Mouse (Mus musculus): Measurements from ENCODE around the gene Arsa. TPM values are rescaled to one million over a fixed set of nuclear protein-coding genes. Genes with fewer than 3 reads are reported as not detected.

Arsa gene
- polyA plus RNA-seq, 1 experiment from 2014 or later, result 32.0 TPM

- H3K36me3 ChIP-seq (ENCODE audit: control insufficient read depth, insufficient read depth), result peaks cover 6% of the 10 kb centered on the region; the same call in 1 of the 2 replicates
- ATAC-seq, result no peak
- H3K9me3 ChIP-seq (ENCODE audit: control insufficient read depth), result no peaks in the 10 kb centered on the region
- no peak for TF ChIP-seq CTCF (IDR thresholded peaks at IDR 0.05; ENCODE audit: low read depth)
- H3K27me3 ChIP-seq (replicated peaks; ENCODE audit: control insufficient read depth, insufficient read depth, low read length), result no peaks in the 10 kb centered on the region
- no peak overlapping the region; the same call in 1 of the 2 replicates for H3K4me3 ChIP-seq (ENCODE audit: low read depth, low read length)
- no peak overlapping the region for H3K27ac ChIP-seq (ENCODE audit: low read depth, low read length)
- 93% methylated on average over 19 of the region's 19 CpGs for WGBS
- no peak overlapping the region for H3K9ac ChIP-seq (ENCODE audit: low read depth, low read length)
- H3K4me2 ChIP-seq (replicated peaks; ENCODE audit: low read depth), result peak overlapping the region; percentile 92
- 0 out of 2 replicates have a peak, but pooled peaks cover 3% of the 10 kb centered on the region for H3K4me1 ChIP-seq (replicated peaks; ENCODE audit: control insufficient read depth, insufficient read depth, low read length)
These were observed 2.5 kb downstream of the Arsa start for GRCm38 (mm10) chr15:89474596-89475292.

- Histone ChIP-seq H3K9ac (ENCODE audit: low read depth, low read length) (no peak overlapping the region), H3K27ac (ENCODE audit: low read depth, low read length) (no peak overlapping the region), H3K27me3 (replicated peaks; ENCODE audit: control insufficient read depth, insufficient read depth, low read length) (no peaks in the 10 kb centered on the region), H3K36me3 (ENCODE audit: control insufficient read depth, insufficient read depth) (peaks cover 6% of the 10 kb centered on the region; the same call in 1 of the 2 replicates), H3K4me1 (replicated peaks; ENCODE audit: control insufficient read depth, insufficient read depth, low read length) (0 out of 2 replicates have a peak, but pooled peaks cover 3% of the 10 kb centered on the region), H3K9me3 (ENCODE audit: control insufficient read depth) (no peaks in the 10 kb centered on the region), H3K4me3 (ENCODE audit: low read depth, low read length) (no peak overlapping the region), H3K4me2 (replicated peaks; ENCODE audit: low read depth) (no peak overlapping the region)
- no peak for ATAC-seq
- no peak for TF ChIP-seq CTCF (IDR thresholded peaks at IDR 0.05; ENCODE audit: low read depth)
- 99% methylated on average over 8 of the region's 8 CpGs for WGBS
These were observed 3.3 kb downstream of the Arsa start for GRCm38 (mm10) chr15:89473921-89474320.

GRCm38 (mm10) chr15:89473370-89473769, 3.9 kb downstream of the Arsa start:
- no peak overlapping the region for H3K4me2 ChIP-seq (replicated peaks; ENCODE audit: low read depth)
- H3K9ac ChIP-seq (ENCODE audit: low read depth, low read length), result no peak overlapping the region
- 87% methylated on average over 9 of the region's 9 CpGs for WGBS
- H3K36me3 ChIP-seq (ENCODE audit: control insufficient read depth, insufficient read depth), result peaks cover 6% of the 10 kb centered on the region; the same call in 1 of the 2 replicates
- no peaks in the 10 kb centered on the region for H3K27me3 ChIP-seq (replicated peaks; ENCODE audit: control insufficient read depth, insufficient read depth, low read length)
- no peaks in the 10 kb centered on the region for H3K9me3 ChIP-seq (ENCODE audit: control insufficient read depth)
- H3K4me3 ChIP-seq (ENCODE audit: low read depth, low read length), result no peak overlapping the region
- 0 out of 2 replicates have a peak, but pooled peaks cover 3% of the 10 kb centered on the region for H3K4me1 ChIP-seq (replicated peaks; ENCODE audit: control insufficient read depth, insufficient read depth, low read length)
- TF ChIP-seq CTCF (IDR thresholded peaks at IDR 0.05; ENCODE audit: low read depth), result no peak
- no peak overlapping the region for H3K27ac ChIP-seq (ENCODE audit: low read depth, low read length)
- ATAC-seq, result no peak

GRCm38 (mm10) chr15:89471476-89471875, 5.7 kb downstream of the Arsa start:
- Histone ChIP-seq H3K27ac (ENCODE audit: low read depth, low read length) (no peak overlapping the region), H3K4me1 (replicated peaks; ENCODE audit: control insufficient read depth, insufficient read depth, low read length) (0 out of 2 replicates have a peak, but pooled peaks cover 3% of the 10 kb centered on the region), H3K36me3 (ENCODE audit: control insufficient read depth, insufficient read depth) (peaks cover 6% of the 10 kb centered on the region; the same call in 1 of the 2 replicates), H3K4me3 (ENCODE audit: low read depth, low read length) (no peak overlapping the region), H3K9ac (ENCODE audit: low read depth, low read length) (no peak overlapping the region), H3K27me3 (replicated peaks; ENCODE audit: control insufficient read depth, insufficient read depth, low read length) (no peaks in the 10 kb centered on the region), H3K4me2 (replicated peaks; ENCODE audit: low read depth) (no peak overlapping the region), H3K9me3 (ENCODE audit: control insufficient read depth) (no peaks in the 10 kb centered on the region)
- WGBS, result 81% methylated on average over 4 of the region's 4 CpGs
- no peak for TF ChIP-seq CTCF (IDR thresholded peaks at IDR 0.05; ENCODE audit: low read depth)
- ATAC-seq, result no peak

GRCm38 (mm10) chr15:89468577-89468976, 8.6 kb downstream of the Arsa start:
- Histone ChIP-seq H3K4me1 (replicated peaks; ENCODE audit: control insufficient read depth, insufficient read depth, low read length) (no peaks in the 10 kb centered on the region), H3K4me3 (ENCODE audit: low read depth, low read length) (no peak overlapping the region), H3K9ac (ENCODE audit: low read depth, low read length) (no peak overlapping the region), H3K27ac (ENCODE audit: low read depth, low read length) (no peak overlapping the region), H3K9me3 (ENCODE audit: control insufficient read depth) (no peaks in the 10 kb centered on the region), H3K27me3 (replicated peaks; ENCODE audit: control insufficient read depth, insufficient read depth, low read length) (no peaks in the 10 kb centered on the region), H3K36me3 (ENCODE audit: control insufficient read depth, insufficient read depth) (no peaks in the 10 kb centered on the region), H3K4me2 (replicated peaks; ENCODE audit: low read depth) (no peak overlapping the region)
- ATAC-seq, result no peak
- TF ChIP-seq CTCF (IDR thresholded peaks at IDR 0.05; ENCODE audit: low read depth), result peak; percentile 78
- WGBS, result 34% methylated on average over 2 of the region's 2 CpGs

- Histone ChIP-seq H3K4me2 (replicated peaks; ENCODE audit: low read depth) (no peak overlapping the region), H3K27ac (ENCODE audit: low read depth, low read length) (no peak overlapping the region), H3K4me3 (ENCODE audit: low read depth, low read length) (no peak overlapping the region), H3K36me3 (ENCODE audit: control insufficient read depth, insufficient read depth) (no peaks in the 10 kb centered on the region), H3K9ac (ENCODE audit: low read depth, low read length) (no peak overlapping the region), H3K9me3 (ENCODE audit: control insufficient read depth) (no peaks in the 10 kb centered on the region), H3K4me1 (replicated peaks; ENCODE audit: control insufficient read depth, insufficient read depth, low read length) (no peaks in the 10 kb centered on the region), H3K27me3 (replicated peaks; ENCODE audit: control insufficient read depth, insufficient read depth, low read length) (no peaks in the 10 kb centered on the region)
- TF ChIP-seq CTCF (IDR thresholded peaks at IDR 0.05; ENCODE audit: low read depth), result no peak
- no peak for ATAC-seq
- WGBS, result 4% methylated on average over 1 of the region's 1 CpGs
These were observed 12.2 kb downstream of the Arsa start for GRCm38 (mm10) chr15:89465052-89465451.

All from intestine, postnatal 0 days (tissue).